In the genomic region with DNA sequence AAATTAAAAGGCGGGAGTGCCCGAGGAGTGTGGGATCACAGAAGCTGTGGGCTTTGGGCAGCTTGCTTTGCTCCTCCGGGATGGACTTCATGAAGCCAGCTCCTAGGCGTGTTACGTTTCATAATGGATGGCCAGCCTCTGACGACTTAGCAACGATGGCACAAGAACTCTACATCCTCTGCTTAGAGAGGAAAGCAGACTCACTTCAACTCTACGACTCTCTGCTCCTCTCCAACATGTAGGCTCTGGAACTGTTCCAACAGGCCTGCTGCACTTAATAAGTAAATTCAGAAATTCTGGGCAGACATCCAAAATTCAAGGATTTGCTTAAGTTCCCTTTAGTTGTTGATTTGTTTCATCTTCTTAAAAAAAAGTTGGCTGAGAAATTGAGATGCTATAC, we compare ENCODE assay signal across 9 mouse cellular contexts.
DNase-seq lines count a peak whose midpoint lies in the region; ATAC-seq and TF ChIP-seq lines count a peak whose summit lies in the region.
"Had no signal": no experiment of that assay in that cellular context is flagged by ENCODE, and none has a peak within 500 bp of the region (broad histone marks: within the 10 kb centered on the region; RNA-seq: fewer than 3 reads in every experiment).

No protein-coding gene starts in this region.

- peaks cover 13% of the 10 kb centered on the region for H3K4me1 ChIP-seq in heart, embryonic 16.5 days (ENCODE audit: control insufficient read depth, insufficient read depth, low read length)
- no peaks in the 10 kb centered on the region for H3K4me1 ChIP-seq in midbrain, postnatal 0 days (ENCODE audit: insufficient read depth, low read length)
- H3K4me1 ChIP-seq in midbrain, embryonic 11.5 days (ENCODE audit: control insufficient read depth, insufficient read depth, low read length), result no peaks in the 10 kb centered on the region
- peaks cover 5% of the 10 kb centered on the region; the same call in 1 of the 2 replicates for H3K4me1 ChIP-seq in intestine, embryonic 16.5 days (ENCODE audit: control insufficient read depth, insufficient read depth, low read length)
- peaks cover 10% of the 10 kb centered on the region; the same call in 1 of the 2 replicates for H3K4me1 ChIP-seq in stomach, embryonic 14.5 days (ENCODE audit: control insufficient read depth, insufficient read depth, low read length)

- no peak for ATAC-seq in heart, embryonic 16.5 days (replicated peaks; ENCODE audit: extremely low read depth, insufficient read depth, low FRiP score)
- no peak for ATAC-seq in midbrain, postnatal 0 days (ENCODE audit: low FRiP score)
- ATAC-seq in midbrain, embryonic 11.5 days (ENCODE audit: low FRiP score), result no peak
- peak; percentile 67 for ATAC-seq in intestine, embryonic 16.5 days
- peak; percentile 69; the same call in 1 of the 2 replicates for ATAC-seq in stomach, embryonic 14.5 days (ENCODE audit: insufficient number of reproducible peaks, insufficient read depth, low FRiP score, low read depth)

- no peak for DNase-seq in heart, postnatal 14 days
- peak; percentile 90 for DNase-seq in midbrain, postnatal 0 days (ENCODE audit: low spot score)
- no peak for DNase-seq in midbrain, embryonic 11.5 days (ENCODE audit: low spot score, missing footprints)
- no peak for DNase-seq in left cerebral cortex, postnatal 25 days (ENCODE audit: low spot score in 2 of 2)
- DNase-seq in spleen, postnatal 14 days (ENCODE audit: low spot score in 2 of 2), result no peak
- DNase-seq: cerebellum, adult 9-11 months had no signal

- no peak overlapping the region for H3K4me3 ChIP-seq in heart, embryonic 16.5 days (ENCODE audit: low read length)
- H3K4me3 ChIP-seq in midbrain, postnatal 0 days (ENCODE audit: low read depth, low read length), result no peak overlapping the region
- no peak overlapping the region for H3K4me3 ChIP-seq in midbrain, embryonic 11.5 days (ENCODE audit: low read depth, low read length)
- no peak overlapping the region for H3K4me3 ChIP-seq in intestine, embryonic 16.5 days (ENCODE audit: low read length)
- H3K4me3 ChIP-seq in stomach, embryonic 14.5 days (ENCODE audit: low read depth, low read length), result no peak overlapping the region

- no peaks in the 10 kb centered on the region for H3K27me3 ChIP-seq in heart, embryonic 16.5 days (ENCODE audit: control insufficient read depth, insufficient read depth, low read length)
- no peaks in the 10 kb centered on the region for H3K27me3 ChIP-seq in midbrain, postnatal 0 days (ENCODE audit: insufficient read depth, low read length)
- no peaks in the 10 kb centered on the region for H3K27me3 ChIP-seq in midbrain, embryonic 11.5 days (ENCODE audit: control insufficient read depth, insufficient read depth, low read length)
- no peaks in the 10 kb centered on the region for H3K27me3 ChIP-seq in intestine, embryonic 16.5 days (replicated peaks; ENCODE audit: control insufficient read depth, insufficient read depth, low read length)
- H3K27me3 ChIP-seq in stomach, embryonic 14.5 days (ENCODE audit: control insufficient read depth, insufficient read depth, low read length), result no peaks in the 10 kb centered on the region

- no peaks in the 10 kb centered on the region for H3K36me3 ChIP-seq in heart, embryonic 16.5 days (ENCODE audit: control insufficient read depth, insufficient read depth)
- no peaks in the 10 kb centered on the region for H3K36me3 ChIP-seq in midbrain, postnatal 0 days (ENCODE audit: insufficient read depth, low read length)
- no peaks in the 10 kb centered on the region for H3K36me3 ChIP-seq in midbrain, embryonic 11.5 days (ENCODE audit: control insufficient read depth, insufficient read depth, low read length)
- H3K36me3 ChIP-seq in intestine, embryonic 16.5 days (ENCODE audit: control insufficient read depth, insufficient read depth, low read length), result no peaks in the 10 kb centered on the region
- H3K36me3 ChIP-seq in stomach, embryonic 14.5 days (ENCODE audit: control insufficient read depth, insufficient read depth, low read length), result no peaks in the 10 kb centered on the region

- peak overlapping the region; percentile 46 for H3K4me2 ChIP-seq in heart, embryonic 16.5 days (ENCODE audit: low read depth, low read length)
- H3K4me2 ChIP-seq in midbrain, postnatal 0 days (ENCODE audit: low read depth, low read length, poor library complexity, severe bottlenecking), result no peak overlapping the region
- no peak overlapping the region for H3K4me2 ChIP-seq in midbrain, embryonic 11.5 days
- no peak overlapping the region for H3K4me2 ChIP-seq in intestine, embryonic 16.5 days (ENCODE audit: low read depth, low read length)
- H3K4me2 ChIP-seq in stomach, embryonic 14.5 days (replicated peaks; ENCODE audit: low read depth, low read length), result no peak overlapping the region

- H3K9ac ChIP-seq in heart, embryonic 16.5 days (ENCODE audit: low read length), result no peak overlapping the region
- H3K9ac ChIP-seq in midbrain, postnatal 0 days (replicated peaks; ENCODE audit: low read length, poor library complexity, severe bottlenecking), result no peak overlapping the region
- H3K9ac ChIP-seq in midbrain, embryonic 11.5 days (ENCODE audit: low read length), result no peak overlapping the region
- H3K9ac ChIP-seq in intestine, embryonic 16.5 days (ENCODE audit: low read depth, low read length), result no peak overlapping the region
- no peak overlapping the region for H3K9ac ChIP-seq in stomach, embryonic 14.5 days (replicated peaks; ENCODE audit: low read depth, low read length)

- intact Hi-C loops in heart, postnatal 14 days (cut with DNase I), result loop anchor here (10.0 kb wide), 1 partner anchor 1150 kb away; no protein-coding TSS in a partner anchor
- intact Hi-C loops in left cerebral cortex, postnatal 25 days (cut with DNase I), result no loop called here

- no peak for TF ChIP-seq CTCF in midbrain, postnatal 0 days (IDR thresholded peaks at IDR 0.05)

- H3K27ac ChIP-seq in heart, embryonic 16.5 days (ENCODE audit: low read length), result peak overlapping the region; percentile 41; the same call in 1 of the 2 replicates
- no peak overlapping the region for H3K27ac ChIP-seq in midbrain, postnatal 0 days (ENCODE audit: low read depth, low read length)
- no peak overlapping the region for H3K27ac ChIP-seq in midbrain, embryonic 11.5 days (ENCODE audit: low read depth, low read length)
- H3K27ac ChIP-seq in intestine, embryonic 16.5 days (ENCODE audit: low read length), result no peak overlapping the region
- no peak overlapping the region for H3K27ac ChIP-seq in stomach, embryonic 14.5 days (ENCODE audit: low read length)

- WGBS in heart, embryonic 16.5 days, result 41% methylated on average over 8 of the region's 8 CpGs
- 53% methylated on average over 8 of the region's 8 CpGs for WGBS in midbrain, postnatal 0 days
- WGBS in midbrain, embryonic 11.5 days, result 93% methylated on average over 8 of the region's 8 CpGs
- WGBS in intestine, embryonic 16.5 days, result 44% methylated on average over 8 of the region's 8 CpGs
- 32% methylated on average over 8 of the region's 8 CpGs for WGBS in stomach, embryonic 14.5 days

- H3K9me3 ChIP-seq in heart, embryonic 16.5 days (replicated peaks; ENCODE audit: control insufficient read depth, low read length), result no peaks in the 10 kb centered on the region
- no peaks in the 10 kb centered on the region for H3K9me3 ChIP-seq in midbrain, postnatal 0 days (ENCODE audit: low read length)
- H3K9me3 ChIP-seq in midbrain, embryonic 11.5 days (ENCODE audit: control insufficient read depth, low read length), result no peaks in the 10 kb centered on the region
- H3K9me3 ChIP-seq in intestine, embryonic 16.5 days (ENCODE audit: control insufficient read depth, low read length), result no peaks in the 10 kb centered on the region
- H3K9me3 ChIP-seq in stomach, embryonic 14.5 days (ENCODE audit: control insufficient read depth, low read depth, low read length), result no peaks in the 10 kb centered on the region

Comparison
In these comparisons a context has a peak if more than half of its experiments do, and no peak if none do; other contexts are left out.
1. ATAC-seq: peak in intestine, embryonic 16.5 days (single experiment) and stomach, embryonic 14.5 days (single experiment); none in heart, embryonic 16.5 days (single experiment), midbrain, postnatal 0 days (single experiment) and midbrain, embryonic 11.5 days (single experiment).